ENCODE assay signal across 8 mouse cellular contexts in the genomic region with DNA sequence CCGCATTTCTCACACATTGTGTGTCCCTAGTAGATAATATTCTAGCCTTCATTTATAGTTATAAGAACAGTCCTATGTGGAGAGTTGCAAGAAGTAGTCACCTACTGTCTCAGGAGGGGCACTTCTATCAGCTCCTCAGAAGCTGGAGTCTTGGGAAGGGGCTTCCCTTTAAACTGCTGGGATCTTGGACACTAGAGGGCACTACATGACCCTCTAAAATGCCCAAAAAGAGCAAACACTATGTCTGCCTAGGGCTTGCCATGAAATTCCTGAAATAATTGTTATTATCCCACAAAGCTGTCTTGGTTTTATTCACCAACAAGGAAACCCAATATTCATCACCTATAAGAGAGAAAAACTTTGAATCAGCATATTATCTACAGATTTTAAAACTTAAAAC.
DNase-seq lines count a peak whose midpoint lies in the region; ATAC-seq and TF ChIP-seq lines count a peak whose summit lies in the region.

No protein-coding gene starts in this region.

- no peak for ATAC-seq in intestine, postnatal 0 days
- ATAC-seq in intestine, embryonic 15.5 days: no peak
- ATAC-seq in neural tube, embryonic 13.5 days (ENCODE audit: low read depth): peak; percentile 75; the same call in 1 of the 2 replicates

- DNase-seq in right cerebral cortex, adult 2 months (ENCODE audit: low spot score in 2 of 2): peak; percentile 15 to 27
- DNase-seq in right cerebral cortex, postnatal 25 days: no peak
- DNase-seq in embryo, embryonic 10.5 days (ENCODE audit: low spot score): peak; percentile 86
- no peak for DNase-seq in urinary bladder, adult 2 months (ENCODE audit: low spot score)
- no peak for DNase-seq in thymus, postnatal 25 days

- no peaks in the 10 kb centered on the region for H3K9me3 ChIP-seq in intestine, postnatal 0 days (ENCODE audit: control insufficient read depth)
- no peaks in the 10 kb centered on the region for H3K9me3 ChIP-seq in intestine, embryonic 15.5 days
- no peaks in the 10 kb centered on the region for H3K9me3 ChIP-seq in neural tube, embryonic 13.5 days

- no peaks in the 10 kb centered on the region for H3K36me3 ChIP-seq in intestine, postnatal 0 days (ENCODE audit: control insufficient read depth, insufficient read depth)
- no peaks in the 10 kb centered on the region for H3K36me3 ChIP-seq in intestine, embryonic 15.5 days
- no peaks in the 10 kb centered on the region for H3K36me3 ChIP-seq in neural tube, embryonic 13.5 days

- H3K4me1 ChIP-seq in intestine, postnatal 0 days (replicated peaks; ENCODE audit: control insufficient read depth, insufficient read depth, low read length): no peaks in the 10 kb centered on the region
- no peaks in the 10 kb centered on the region for H3K4me1 ChIP-seq in intestine, embryonic 15.5 days (replicated peaks)
- H3K4me1 ChIP-seq in neural tube, embryonic 13.5 days (replicated peaks): peaks cover 12% of the 10 kb centered on the region; the same call in 1 of the 2 replicates

- H3K27ac ChIP-seq in intestine, postnatal 0 days (ENCODE audit: low read depth, low read length): no peak overlapping the region
- H3K27ac ChIP-seq in intestine, embryonic 15.5 days: no peak overlapping the region
- no peak overlapping the region for H3K27ac ChIP-seq in neural tube, embryonic 13.5 days (replicated peaks)

- peak; percentile 64 for TF ChIP-seq CTCF in intestine, postnatal 0 days (IDR thresholded peaks at IDR 0.05; ENCODE audit: low read depth)

- no peak overlapping the region for H3K9ac ChIP-seq in intestine, postnatal 0 days (ENCODE audit: low read depth, low read length)
- no peak overlapping the region for H3K9ac ChIP-seq in intestine, embryonic 15.5 days
- no peak overlapping the region for H3K9ac ChIP-seq in neural tube, embryonic 13.5 days

- H3K27me3 ChIP-seq in intestine, postnatal 0 days (replicated peaks; ENCODE audit: control insufficient read depth, insufficient read depth, low read length): no peaks in the 10 kb centered on the region
- H3K27me3 ChIP-seq in intestine, embryonic 15.5 days (replicated peaks): no peaks in the 10 kb centered on the region
- no peaks in the 10 kb centered on the region for H3K27me3 ChIP-seq in neural tube, embryonic 13.5 days

- 89% methylated on average over 1 of the region's 1 CpGs for WGBS in intestine, postnatal 0 days
- 88% methylated on average over 1 of the region's 1 CpGs for WGBS in intestine, embryonic 15.5 days
- 83% methylated on average over 1 of the region's 1 CpGs for WGBS in neural tube, embryonic 13.5 days

- H3K4me3 ChIP-seq in intestine, postnatal 0 days (ENCODE audit: low read depth, low read length): no peak overlapping the region
- H3K4me3 ChIP-seq in intestine, embryonic 15.5 days (replicated peaks): no peak overlapping the region
- H3K4me3 ChIP-seq in neural tube, embryonic 13.5 days: no peak overlapping the region

- H3K4me2 ChIP-seq in intestine, postnatal 0 days (replicated peaks; ENCODE audit: low read depth): no peak overlapping the region
- no peak overlapping the region for H3K4me2 ChIP-seq in intestine, embryonic 15.5 days (replicated peaks)
- no peak overlapping the region for H3K4me2 ChIP-seq in neural tube, embryonic 13.5 days

Comparison
In these comparisons a context has a peak if more than half of its experiments do, and no peak if none do; other contexts are left out.
1. DNase-seq: peak in right cerebral cortex, adult 2 months (2 of 2) and embryo, embryonic 10.5 days (single experiment); none in right cerebral cortex, postnatal 25 days (single experiment), urinary bladder, adult 2 months (single experiment) and thymus, postnatal 25 days (single experiment).